Mouse (Mus musculus) heart, embryonic 16.5 days (tissue): ENCODE data around the gene Syap1. TPM values are rescaled to one million over a fixed set of nuclear protein-coding genes. Genes with fewer than 3 reads are reported as not detected.

ENCODE experiments used
- microRNA counts: library from miRNA; unstranded; fragments of <30 nt; microRNA quantifications from one replicate; lab custom pipeline; 2016
- microRNA-seq: library from miRNA; unstranded; fragments of <30 nt; microRNA quantifications from one replicate; pipeline ENCODE4, GENCODE M21; 2017
- polyA plus RNA-seq: library from polyadenylated mRNA; unstranded; fragments of >200 nt; fragmentation: Nextera tagmentation; extraction: Ambion mirVana; gene quantifications from 2 replicates; pipeline ENCODE4 v1.2.1, GENCODE M21; 2015

Syap1 gene
- polyA plus RNA-seq, 1 experiment from 2014 or later, result 30.2 TPM

MicroRNAs encoded within 50 kb of the gene (microRNA counts, 519-probe panel; counts per million panel counts)
- microRNA mmu-miR-3473 (lab: Ali Mortazavi, UCI), result 2,479 counts per million, percentile 58 among the panel's probes with 10 or more counts

Small RNA genes lying within 50 kb of the gene (microRNA-seq; reads per million reads assigned to microRNA genes)
- not detected for gene Mir3473a

Other genes starting within 250 kb of the Syap1 start
- gene Reps2, start 244.8 kb downstream of the Syap1 start, polyA plus RNA-seq, result 0.18 and 0.21 TPM in 2 replicates
- 447 and 497 TPM in 2 replicates for gene Rbbp7, start 128.0 kb downstream of the Syap1 start, polyA plus RNA-seq
- gene Txlng, start 59.0 kb downstream of the Syap1 start, polyA plus RNA-seq, result 9.5 and 12.0 TPM in 2 replicates
- 52.8 and 57.7 TPM in 2 replicates for gene Ctps2, start 12.8 kb upstream of the Syap1 start, polyA plus RNA-seq
- gene S100g, start 76.2 kb upstream of the Syap1 start, polyA plus RNA-seq, result 0.33 and 0.59 TPM in 2 replicates